Mouse (Mus musculus): ENCODE data around the gene Rbm20. TPM values are rescaled to one million over a fixed set of nuclear protein-coding genes. Genes with fewer than 3 reads are reported as not detected.

Gene Rbm20
- polyA plus RNA-seq, 1 experiment from 2014 or later = 2.5 TPM

DNA sequence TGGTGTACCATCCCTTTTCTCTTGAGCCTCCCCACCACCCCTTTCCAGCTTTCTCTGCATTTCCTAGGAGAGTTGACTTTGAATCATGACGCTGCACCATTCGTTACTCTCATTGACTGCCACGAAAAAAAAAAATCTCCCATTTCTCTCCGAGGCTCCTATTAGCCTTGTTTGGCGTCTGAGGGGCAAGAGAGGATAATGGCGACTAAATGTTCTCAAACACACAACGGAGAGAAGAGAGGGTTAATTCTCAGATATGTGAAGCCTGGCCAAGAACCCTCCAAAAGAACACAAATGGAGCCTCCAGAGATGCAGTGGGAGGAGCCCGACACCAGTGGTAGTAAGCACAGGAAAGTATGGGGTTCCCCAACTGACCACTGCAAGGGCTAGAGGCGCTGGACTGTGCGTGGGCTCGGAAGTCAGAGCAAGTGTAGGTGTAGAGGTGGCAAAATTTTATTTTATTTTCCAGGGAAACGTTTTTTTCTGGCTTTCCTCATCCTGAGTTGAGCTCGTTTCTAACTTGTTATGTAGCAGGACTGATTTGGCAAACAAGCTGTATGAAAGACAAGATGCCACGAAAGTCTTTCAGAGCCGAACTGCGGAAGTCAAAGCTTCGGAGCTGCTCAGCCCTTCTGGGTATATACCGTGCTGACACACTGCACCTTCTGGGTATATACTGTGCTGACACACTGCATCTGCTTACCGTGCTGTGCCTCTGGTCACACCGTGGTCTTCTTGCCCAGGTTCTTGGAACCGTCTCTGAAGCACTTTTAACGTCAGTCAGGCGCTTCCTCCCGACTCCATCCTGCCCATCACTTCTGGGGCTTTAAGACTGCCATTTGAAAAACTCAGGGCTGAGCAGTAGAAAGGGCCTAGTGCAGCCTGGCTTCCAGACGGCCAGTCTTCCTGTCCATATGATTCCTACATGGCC is 222.1 kb downstream of the Rbm20 start:
- Histone ChIP-seq H3K27ac (replicated peaks) (no peak overlapping the region), H3K4me3 (ENCODE audit: low read depth, low read length) (no peak overlapping the region), H3K4me2 (replicated peaks; ENCODE audit: low read depth) (no peak overlapping the region), H3K9me3 (ENCODE audit: control insufficient read depth, low read length) (no peaks in the 10 kb centered on the region), H3K9ac (ENCODE audit: low read length) (no peak overlapping the region), H3K36me3 (ENCODE audit: control insufficient read depth, insufficient read depth, low read length) (no peaks in the 10 kb centered on the region), H3K27me3 (ENCODE audit: control insufficient read depth, insufficient read depth, low read length) (no peaks in the 10 kb centered on the region), H3K4me1 (replicated peaks; ENCODE audit: control insufficient read depth, insufficient read depth) (peaks cover 4% of the 10 kb centered on the region; the same call in 1 of the 2 replicates)
- WGBS = 76% methylated on average over 25 of the region's 25 CpGs
- no peak for TF ChIP-seq CTCF (IDR thresholded peaks at IDR 0.05; ENCODE audit: low read depth)
- TF ChIP-seq EP300 (optimal IDR thresholded peaks at IDR 0.05) = no peak
- ATAC-seq (ENCODE audit: low FRiP score, low TSS enrichment) (no peak), DNase-seq (ENCODE audit: low spot score) (peak; percentile 7)

DNA sequence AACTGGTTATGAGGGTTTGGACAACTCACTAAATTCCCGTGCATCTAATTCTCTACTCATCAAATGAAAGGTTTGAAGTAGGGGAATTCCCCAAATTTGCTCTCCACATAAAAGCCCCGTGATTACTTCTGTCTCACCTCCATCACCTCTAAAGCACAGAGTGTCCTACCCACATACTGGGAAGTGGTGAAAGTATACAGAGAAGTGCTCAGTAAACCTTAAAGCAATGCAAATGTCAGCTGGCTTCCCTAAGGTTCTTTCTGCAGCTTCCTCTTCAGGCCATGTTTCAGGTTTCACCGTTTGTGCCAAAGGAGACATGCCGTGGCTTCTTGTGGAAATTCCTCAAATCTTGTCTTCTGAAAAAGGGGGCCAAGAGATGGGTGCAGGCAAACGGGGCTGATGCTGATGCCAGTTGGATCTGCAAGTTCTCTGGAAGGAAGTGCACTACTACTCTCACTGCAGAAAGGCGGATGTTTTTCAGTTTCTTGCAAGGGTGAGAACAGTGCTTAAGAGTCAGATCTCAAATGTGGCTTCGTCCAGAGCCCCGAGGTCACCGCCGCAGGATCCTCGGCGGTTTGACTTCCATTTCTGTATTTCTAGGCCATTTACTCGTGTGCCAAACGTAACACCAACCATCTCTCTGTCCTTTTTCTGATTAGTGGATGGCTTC is 223.0 kb downstream of the Rbm20 start:
- Histone ChIP-seq H3K9me3 (ENCODE audit: control insufficient read depth, low read length) (no peaks in the 10 kb centered on the region), H3K4me2 (replicated peaks; ENCODE audit: low read depth) (no peak overlapping the region), H3K36me3 (ENCODE audit: control insufficient read depth, insufficient read depth, low read length) (no peaks in the 10 kb centered on the region), H3K27me3 (ENCODE audit: control insufficient read depth, insufficient read depth, low read length) (no peaks in the 10 kb centered on the region), H3K4me1 (replicated peaks; ENCODE audit: control insufficient read depth, insufficient read depth) (peaks cover 2% of the 10 kb centered on the region; the same call in 1 of the 2 replicates), H3K27ac (replicated peaks) (no peak overlapping the region), H3K9ac (ENCODE audit: low read length) (no peak overlapping the region), H3K4me3 (ENCODE audit: low read depth, low read length) (no peak overlapping the region)
- DNase-seq (ENCODE audit: low spot score) (peak; percentile 11), ATAC-seq (ENCODE audit: low FRiP score, low TSS enrichment) (no peak)
- 80% methylated on average over 14 of the region's 14 CpGs for WGBS
- no peak for TF ChIP-seq CTCF (IDR thresholded peaks at IDR 0.05; ENCODE audit: low read depth)
- no peak for TF ChIP-seq EP300 (optimal IDR thresholded peaks at IDR 0.05)

DNA sequence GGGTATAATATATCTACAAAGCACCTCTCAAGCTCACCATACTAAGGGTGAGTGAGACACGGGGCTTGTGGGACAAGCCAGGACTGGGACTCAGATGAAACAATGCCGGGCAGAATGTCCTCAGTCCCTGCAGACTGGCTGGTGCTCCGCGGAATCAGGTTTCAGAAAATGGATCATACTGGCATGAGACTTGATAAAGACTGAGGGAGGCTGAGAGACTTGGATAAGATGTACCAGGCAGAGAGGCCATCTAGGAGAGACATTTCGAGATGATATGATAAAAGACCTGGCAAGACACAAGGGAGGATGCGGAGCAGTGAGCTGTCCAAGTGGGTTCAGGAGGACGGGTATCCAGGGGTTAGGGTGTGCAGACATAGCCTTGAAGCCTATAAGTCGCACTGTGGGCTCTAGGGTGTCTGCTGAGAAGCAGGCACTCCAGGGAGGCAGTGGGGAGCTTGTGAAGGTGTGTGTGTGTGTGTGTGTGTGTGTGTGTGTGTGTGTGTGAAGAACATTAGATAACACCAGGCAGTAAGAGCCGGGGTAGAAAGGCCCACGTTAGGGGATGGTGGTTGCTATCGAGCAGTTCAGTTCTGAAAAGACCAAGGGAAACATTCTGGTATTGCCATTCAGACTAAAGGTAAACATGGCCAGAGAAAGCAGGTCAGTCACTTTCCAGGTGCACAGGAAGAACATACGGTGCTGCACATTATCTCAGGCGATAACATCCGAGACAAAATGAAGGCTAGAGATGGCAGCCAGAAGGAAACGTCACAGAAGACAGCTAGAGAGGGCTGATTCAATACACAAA is 225.0 kb downstream of the Rbm20 start:
- Histone ChIP-seq H3K4me3 (ENCODE audit: low read depth, low read length) (peak overlapping the region; percentile 93), H3K4me1 (replicated peaks; ENCODE audit: control insufficient read depth, insufficient read depth) (peaks cover 2% of the 10 kb centered on the region; the same call in 1 of the 2 replicates), H3K27ac (replicated peaks) (peak overlapping the region; percentile 98), H3K27me3 (ENCODE audit: control insufficient read depth, insufficient read depth, low read length) (no peaks in the 10 kb centered on the region), H3K4me2 (replicated peaks; ENCODE audit: low read depth) (peak overlapping the region; percentile 69), H3K36me3 (ENCODE audit: control insufficient read depth, insufficient read depth, low read length) (no peaks in the 10 kb centered on the region), H3K9ac (ENCODE audit: low read length) (peak overlapping the region; percentile 75), H3K9me3 (ENCODE audit: control insufficient read depth, low read length) (no peaks in the 10 kb centered on the region)
- TF ChIP-seq EP300 (optimal IDR thresholded peaks at IDR 0.05) (no peak), CTCF (IDR thresholded peaks at IDR 0.05; ENCODE audit: low read depth) (no peak)
- 30% methylated on average over 15 of the region's 15 CpGs for WGBS
- peak; percentile 57 for DNase-seq (ENCODE audit: low spot score)
- peak; percentile 5 for ATAC-seq (ENCODE audit: low FRiP score, low TSS enrichment)

DNA sequence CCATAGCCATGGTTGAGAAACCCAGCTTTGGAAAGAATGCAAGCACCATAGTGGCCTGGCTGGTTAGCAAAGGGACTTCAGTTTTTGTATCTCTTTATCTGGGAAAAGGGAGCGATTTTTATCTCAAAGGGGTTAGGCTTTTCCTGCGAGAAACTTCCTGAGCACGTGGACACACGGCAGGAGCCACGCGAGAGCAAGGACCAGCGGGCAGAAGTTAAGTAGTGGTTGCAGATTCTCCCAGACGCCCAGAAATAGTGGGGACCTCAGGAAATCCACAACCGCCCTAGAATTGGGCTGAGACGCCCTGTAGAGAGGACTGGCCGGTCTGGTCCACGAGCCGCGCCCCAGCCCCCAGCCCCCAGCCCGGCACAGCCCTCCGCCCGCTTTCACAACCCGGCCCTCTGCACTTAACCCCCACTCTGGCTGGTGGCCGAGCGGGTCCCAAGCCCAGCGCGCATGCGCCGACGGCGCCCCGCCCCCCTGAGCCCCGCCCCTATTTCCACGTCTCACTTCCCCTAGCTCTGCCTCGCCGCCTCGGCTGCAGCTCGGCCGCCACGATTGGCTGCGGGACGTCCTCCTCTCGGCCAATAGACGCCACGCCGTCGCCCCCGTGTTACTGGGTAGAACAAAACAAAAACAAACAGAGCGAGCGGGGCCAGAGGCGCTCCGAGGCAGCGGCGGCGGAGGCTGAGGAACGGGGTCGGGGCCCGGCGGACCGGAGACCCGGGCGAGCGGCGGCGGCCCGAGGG is 225.8 kb downstream of the Rbm20 start:
- Histone ChIP-seq H3K9me3 (ENCODE audit: control insufficient read depth, low read length) (no peaks in the 10 kb centered on the region), H3K4me2 (replicated peaks; ENCODE audit: low read depth) (peak overlapping the region; percentile 69), H3K27me3 (ENCODE audit: control insufficient read depth, insufficient read depth, low read length) (no peaks in the 10 kb centered on the region), H3K36me3 (ENCODE audit: control insufficient read depth, insufficient read depth, low read length) (no peaks in the 10 kb centered on the region), H3K27ac (replicated peaks) (peak overlapping the region; percentile 98), H3K9ac (ENCODE audit: low read length) (peak overlapping the region; percentile 89), H3K4me1 (replicated peaks; ENCODE audit: control insufficient read depth, insufficient read depth) (peaks cover 2% of the 10 kb centered on the region; the same call in 1 of the 2 replicates), H3K4me3 (ENCODE audit: low read depth, low read length) (peak overlapping the region; percentile 93)
- TF ChIP-seq EP300 (optimal IDR thresholded peaks at IDR 0.05) (peak; percentile 67), CTCF (IDR thresholded peaks at IDR 0.05; ENCODE audit: low read depth) (no peak)
- ATAC-seq (ENCODE audit: low FRiP score, low TSS enrichment) = peak; percentile 98
- under 1% methylated on average over 58 of the region's 61 CpGs for WGBS
- peak; percentile 99 for DNase-seq (ENCODE audit: low spot score)

Measured in stomach, postnatal 0 days (tissue).